Mouse (Mus musculus): ENCODE data around the gene Nlrp6. TPM values are rescaled to one million over a fixed set of nuclear protein-coding genes. Genes with fewer than 3 reads are reported as not detected.

Nlrp6 gene
- polyA plus RNA-seq (2012; rRNA removed) = 0.17 and 0.53 TPM in 2 replicates

DNA sequence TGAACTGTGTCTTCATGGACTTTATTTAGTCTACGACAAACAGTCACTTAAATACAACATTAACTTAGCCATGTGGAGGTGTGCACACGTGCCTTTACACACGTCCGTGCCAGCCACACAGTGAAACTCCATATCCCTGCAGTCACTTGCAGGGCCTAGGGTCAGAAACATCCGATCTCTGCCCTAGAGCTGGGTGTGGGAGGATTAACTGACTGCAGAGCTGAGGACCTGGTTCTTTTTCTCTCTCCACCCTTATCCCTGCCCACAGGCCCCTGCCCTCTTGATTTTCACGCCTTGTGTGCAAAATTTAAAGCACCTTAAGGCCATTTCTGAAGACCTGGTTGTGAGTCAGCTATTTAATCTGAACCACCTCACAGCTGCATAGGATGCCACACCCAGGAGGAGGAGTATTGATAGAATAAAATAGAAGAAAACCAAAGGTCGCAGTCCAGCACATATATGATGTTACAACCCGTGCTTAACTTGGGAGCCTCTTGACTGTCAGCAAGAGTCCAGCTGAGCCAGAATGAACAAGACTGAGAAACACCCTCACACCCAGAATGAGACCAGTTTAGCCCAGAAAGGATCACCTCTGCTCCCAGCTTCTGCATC is at the start of gene Nlrp6:
TSS of gene Nlrp6 (plus strand) at position 485 of the 612 bp plus-strand sequence.

DNA sequence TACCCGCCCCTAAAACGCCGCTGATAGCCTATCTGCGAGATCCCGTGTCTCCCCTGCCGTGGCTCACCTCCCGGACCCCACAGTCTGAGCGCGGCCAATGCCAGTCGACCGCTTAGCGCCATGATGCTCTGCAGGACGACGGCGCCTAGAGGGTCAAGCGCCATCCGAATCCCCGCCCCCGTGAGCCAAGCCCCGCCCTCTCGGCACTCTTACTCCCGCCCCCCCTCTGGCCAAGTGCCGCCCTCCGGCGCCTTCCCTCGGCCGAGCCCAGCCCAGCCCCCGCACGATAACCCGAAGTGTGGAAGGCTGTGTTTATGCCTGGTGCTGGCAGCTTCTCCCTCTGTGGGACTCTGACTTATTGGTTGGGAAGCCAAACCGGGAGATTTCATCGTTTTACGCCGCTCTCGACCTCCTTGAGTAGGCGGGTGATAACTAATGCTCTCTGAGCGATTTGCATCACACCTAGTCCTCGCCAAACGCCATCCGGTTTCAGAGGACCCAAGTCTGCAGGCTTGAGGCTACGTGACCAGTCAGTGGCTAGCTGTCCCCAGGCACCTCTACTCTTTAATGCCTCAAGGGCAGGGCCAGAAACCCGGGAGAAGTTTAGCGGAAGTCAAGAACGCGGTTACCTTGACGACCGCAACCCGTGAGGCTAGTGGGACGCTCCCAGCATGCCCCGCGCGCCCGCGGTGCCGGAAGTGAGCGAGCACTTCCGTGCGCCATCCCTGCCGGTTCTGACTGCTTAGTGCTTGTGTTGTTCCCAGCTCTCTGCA is 38.8 kb upstream of the Nlrp6 start, which contains the start of the genes Psmd13 and Sirt3:
TSS of gene Psmd13 (plus strand) at position 273 of the 773 bp plus-strand sequence.
TSS of gene Sirt3 (minus strand) at position 614 of the 773 bp plus-strand sequence.

DNA sequence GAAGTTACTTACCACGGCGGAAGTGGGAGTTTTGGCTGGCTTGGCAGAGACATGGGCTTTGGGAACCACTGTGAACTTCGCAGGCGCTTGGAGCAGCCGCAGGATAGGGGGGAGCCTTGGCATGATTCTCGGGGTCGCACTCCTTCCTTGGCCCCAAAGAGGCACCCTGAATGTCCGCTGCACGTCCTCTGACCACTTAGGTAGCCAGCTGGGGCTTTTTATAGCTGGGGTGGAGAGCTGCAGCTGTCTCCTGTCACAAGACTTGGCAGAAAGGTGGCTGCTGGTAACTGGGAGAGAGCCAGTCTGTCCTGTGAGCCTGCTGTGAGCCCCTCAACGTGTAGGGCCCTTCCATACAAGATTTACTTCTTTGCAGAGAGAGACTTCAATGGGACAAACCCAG is 20.5 kb upstream of the Nlrp6 start, which contains the start of gene Cox8b:
TSS of gene Cox8b (minus strand) at position 227 of the 400 bp plus-strand sequence.

DNA sequence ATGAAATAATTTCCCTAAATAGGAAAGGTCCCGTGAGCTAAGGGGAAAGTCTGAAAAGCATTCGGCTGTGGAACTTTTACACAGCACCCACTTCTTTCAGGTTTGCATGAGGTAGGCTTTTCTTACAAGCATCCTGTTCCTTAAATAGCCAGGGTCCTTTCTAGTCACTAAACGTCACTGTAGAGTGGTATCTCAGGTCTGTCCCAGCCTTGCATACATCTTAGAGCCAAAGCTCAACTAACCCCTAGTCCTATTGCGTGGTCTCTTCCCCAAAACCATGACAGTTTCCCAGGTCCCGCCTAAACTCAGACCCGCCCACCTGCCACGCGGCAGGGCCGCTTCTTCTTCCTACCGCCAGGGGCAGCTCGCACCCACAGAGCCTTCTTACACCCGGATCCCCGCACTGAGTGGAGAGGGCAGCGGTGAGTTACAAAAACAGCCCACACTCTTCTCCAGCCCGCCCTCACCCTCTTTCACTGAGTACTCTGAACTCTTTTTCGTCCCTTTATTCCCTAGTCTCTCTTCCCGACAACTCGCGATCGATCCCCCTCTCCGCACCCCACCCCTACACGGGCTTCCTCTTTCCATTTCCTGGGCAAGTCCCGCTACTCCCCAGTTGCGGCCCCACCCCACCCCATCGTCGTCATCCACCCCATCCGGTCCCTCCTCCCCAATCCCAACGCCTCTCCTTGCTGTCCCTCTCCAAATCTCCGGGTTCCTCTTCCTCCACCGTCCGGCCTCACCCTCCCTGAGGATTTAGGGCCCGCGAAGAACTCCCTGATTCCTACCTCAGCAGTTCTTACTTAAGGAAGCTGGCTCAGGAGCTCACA is 20.7 kb downstream of the Nlrp6 start, which contains the start of gene Pgghg:
TSS of gene Pgghg (plus strand) at position 170 of the 830 bp plus-strand sequence.

DNA sequence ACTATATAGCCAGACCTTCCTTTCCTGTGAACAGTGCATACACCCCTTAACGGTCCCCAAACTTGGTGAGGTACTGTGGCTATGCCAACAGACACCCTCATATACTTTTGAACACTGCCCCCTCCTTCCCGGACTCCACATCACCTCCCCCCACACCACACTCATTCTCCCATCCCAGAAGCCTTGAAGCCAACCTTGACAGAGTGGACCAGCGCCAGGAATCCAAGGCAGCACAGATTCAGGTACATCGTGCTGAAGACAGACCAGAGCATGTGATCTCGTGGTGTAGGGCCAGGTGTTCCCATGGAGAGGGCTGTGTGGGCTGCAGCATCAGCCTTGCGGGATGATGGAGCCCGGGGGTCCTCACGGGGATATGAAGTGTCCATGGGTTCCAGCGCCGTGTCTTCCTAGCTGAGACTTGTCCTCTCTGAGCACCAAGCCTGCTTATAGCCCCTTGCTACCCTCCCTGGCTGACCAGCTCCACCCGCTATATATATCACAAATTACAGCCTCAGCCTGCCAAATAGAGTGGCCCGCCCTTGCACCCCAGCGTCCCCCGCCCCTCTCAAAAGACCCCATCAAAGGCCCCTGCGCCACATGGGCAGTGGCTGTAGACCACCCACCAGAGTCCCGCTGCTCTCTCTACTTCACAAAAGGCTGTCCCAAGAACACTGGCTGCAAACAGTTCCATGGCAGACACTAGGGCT is 29.3 kb downstream of the Nlrp6 start, which contains the start of gene Ifitm5:
TSS of gene Ifitm5 (minus strand) at position 468 of the 707 bp plus-strand sequence.

DNA sequence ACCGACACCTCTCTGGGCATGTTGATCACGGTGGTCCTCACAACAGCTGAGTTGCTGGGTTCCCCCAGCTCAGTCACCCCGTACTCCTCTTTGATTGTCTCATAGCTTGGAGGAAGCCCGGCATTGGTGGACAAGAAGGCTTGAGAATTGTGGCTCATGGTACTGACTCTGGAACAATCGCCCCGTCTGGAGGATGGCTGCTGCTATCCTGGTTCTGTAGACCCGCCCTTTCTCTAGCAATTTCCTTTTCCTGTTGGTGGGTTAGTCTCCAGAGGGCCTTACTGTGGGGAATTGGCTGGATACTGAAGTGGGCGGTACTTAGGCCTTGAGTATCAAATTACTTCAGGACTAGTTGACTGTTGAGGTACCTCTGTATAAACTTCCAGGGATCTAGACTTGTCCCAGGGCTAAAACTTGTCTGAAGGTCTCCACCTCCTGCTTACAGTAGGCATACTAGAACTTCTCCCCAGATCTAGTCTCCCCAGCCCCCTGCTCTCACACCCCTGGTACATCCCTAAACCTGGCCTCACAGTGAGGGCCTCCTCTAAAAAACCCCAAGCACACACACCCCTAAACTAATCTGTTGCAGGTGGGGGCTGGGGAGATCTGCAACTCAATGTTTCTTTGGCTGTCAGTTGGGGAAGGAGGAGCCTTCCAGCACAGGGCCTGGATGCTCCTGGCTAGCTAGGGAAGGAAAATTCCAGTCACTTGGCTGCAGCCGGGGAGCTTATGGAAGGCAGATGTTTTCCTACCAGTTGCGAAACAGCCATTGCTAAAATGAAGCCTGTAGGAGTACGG is 35.3 kb downstream of the Nlrp6 start, which contains the start of the genes Gm45717 and Ifitm2:
TSS of gene Gm45717 (minus strand) at position 180 of the 798 bp plus-strand sequence.
TSS of gene Ifitm2 (minus strand) at position 230 of the 798 bp plus-strand sequence.

DNA sequence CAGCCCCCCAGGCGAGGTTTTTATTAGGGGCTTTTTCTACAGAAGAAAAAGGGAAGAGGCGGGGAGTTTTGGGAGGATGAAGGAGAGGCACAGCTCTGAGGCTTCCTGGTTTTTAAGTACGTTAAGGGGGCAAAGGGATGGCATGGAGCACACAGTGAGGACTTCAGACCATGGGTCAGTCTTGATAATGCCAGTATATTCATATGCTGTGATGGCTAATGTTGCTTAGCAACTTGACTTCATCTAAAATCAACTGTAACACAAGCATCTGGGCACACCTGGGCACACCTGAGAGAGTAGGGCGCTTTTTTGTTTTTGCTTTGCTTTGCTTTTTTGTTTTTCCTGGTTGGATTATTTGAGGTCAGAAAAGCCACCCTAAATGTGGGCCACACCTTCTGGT is 46.2 kb downstream of the Nlrp6 start, which contains the start of gene Ifitm1:
TSS of gene Ifitm1 (plus strand) at position 301 of the 400 bp plus-strand sequence.

Other genes with a start within 250 kb of the Nlrp6 start
- not detected in 2 replicates for gene Olfr45, start 239.0 kb upstream of the Nlrp6 start, polyA plus RNA-seq (2012; rRNA removed)
- gene Olfr541, start 223.6 kb upstream of the Nlrp6 start, polyA plus RNA-seq (2012; rRNA removed) = not detected in 2 replicates
- gene Cyp2e1, start 157.2 kb upstream of the Nlrp6 start, polyA plus RNA-seq (2012; rRNA removed) = not detected in 2 replicates
- 0.12 and 0.24 TPM in 2 replicates for gene Syce1, start 133.1 kb upstream of the Nlrp6 start, polyA plus RNA-seq (2012; rRNA removed)
- gene Zfp941, start 98.7 kb upstream of the Nlrp6 start, polyA plus RNA-seq (2012; rRNA removed) = 2.4 and 4.2 TPM in 2 replicates
- gene Urah, start 85.9 kb upstream of the Nlrp6 start, polyA plus RNA-seq (2012; rRNA removed) = 0.32 and 0.51 TPM in 2 replicates
- not detected in 2 replicates for gene Scgb1c1, start 75.4 kb upstream of the Nlrp6 start, polyA plus RNA-seq (2012; rRNA removed)
- gene Odf3, start 73.1 kb upstream of the Nlrp6 start, polyA plus RNA-seq (2012; rRNA removed) = not detected in 2 replicates
- gene Gm45785, start 64.6 kb upstream of the Nlrp6 start, polyA plus RNA-seq (2012; rRNA removed) = 0.08 and 0.14 TPM in 2 replicates
- 61.0 and 61.6 TPM in 2 replicates for gene Ric8a, start 63.9 kb upstream of the Nlrp6 start, polyA plus RNA-seq (2012; rRNA removed)
- 21.6 and 24.4 TPM in 2 replicates for gene Bet1l, start 63.3 kb upstream of the Nlrp6 start, polyA plus RNA-seq (2012; rRNA removed)
- gene Psmd13, start 38.9 kb upstream of the Nlrp6 start, polyA plus RNA-seq (2012; rRNA removed) = 167 and 206 TPM in 2 replicates
- gene Sirt3, start 38.6 kb upstream of the Nlrp6 start, polyA plus RNA-seq (2012; rRNA removed) = 22.4 and 26.1 TPM in 2 replicates
- 0.50 and 1.3 TPM in 2 replicates for gene Cox8b, start 20.5 kb upstream of the Nlrp6 start, polyA plus RNA-seq (2012; rRNA removed)
- 15.3 and 24.6 TPM in 2 replicates for gene Pgghg, start 20.5 kb downstream of the Nlrp6 start, polyA plus RNA-seq (2012; rRNA removed)
- gene Ifitm5, start 29.4 kb downstream of the Nlrp6 start, polyA plus RNA-seq (2012; rRNA removed) = 0.88 and 2.0 TPM in 2 replicates
- gene Gm45717, start 35.0 kb downstream of the Nlrp6 start, polyA plus RNA-seq (2012; rRNA removed) = not detected in 2 replicates
- gene Ifitm2, start 35.1 kb downstream of the Nlrp6 start, polyA plus RNA-seq (2012; rRNA removed) = 87.0 and 380 TPM in 2 replicates
- 12.4 and 30.5 TPM in 2 replicates for gene Ifitm1, start 46.3 kb downstream of the Nlrp6 start, polyA plus RNA-seq (2012; rRNA removed)
- gene Ifitm3, start 89.9 kb downstream of the Nlrp6 start, polyA plus RNA-seq (2012; rRNA removed) = 5.5 and 20.2 TPM in 2 replicates
- gene Ifitm6, start 97.0 kb downstream of the Nlrp6 start, polyA plus RNA-seq (2012; rRNA removed) = 0.35 and 0.38 TPM in 2 replicates
- gene Gm17387, start 108.2 kb downstream of the Nlrp6 start, polyA plus RNA-seq (2012; rRNA removed) = not detected in 2 replicates
- gene B4galnt4, start 140.2 kb downstream of the Nlrp6 start, polyA plus RNA-seq (2012; rRNA removed) = 68.2 and 109 TPM in 2 replicates
- gene Pkp3, start 157.3 kb downstream of the Nlrp6 start, polyA plus RNA-seq (2012; rRNA removed) = 1.5 and 2.1 TPM in 2 replicates
- 2.3 and 2.7 TPM in 2 replicates for gene Sigirr, start 179.7 kb downstream of the Nlrp6 start, polyA plus RNA-seq (2012; rRNA removed)
- gene Ano9, start 196.9 kb downstream of the Nlrp6 start, polyA plus RNA-seq (2012; rRNA removed) = 0.52 and 0.88 TPM in 2 replicates
- 55.5 and 61.6 TPM in 2 replicates for gene Ptdss2, start 201.5 kb downstream of the Nlrp6 start, polyA plus RNA-seq (2012; rRNA removed)